Mouse (Mus musculus) right cerebral cortex, adult 18-20 months (tissue): Measurements from ENCODE around the gene Ctns.

Source experiments
- DNase-seq: peaks from one replicate; pipeline ENCODE4 v3.0.0; 2022; ENCODE audit warnings: mixed read lengths

The Ctns gene

DNA sequence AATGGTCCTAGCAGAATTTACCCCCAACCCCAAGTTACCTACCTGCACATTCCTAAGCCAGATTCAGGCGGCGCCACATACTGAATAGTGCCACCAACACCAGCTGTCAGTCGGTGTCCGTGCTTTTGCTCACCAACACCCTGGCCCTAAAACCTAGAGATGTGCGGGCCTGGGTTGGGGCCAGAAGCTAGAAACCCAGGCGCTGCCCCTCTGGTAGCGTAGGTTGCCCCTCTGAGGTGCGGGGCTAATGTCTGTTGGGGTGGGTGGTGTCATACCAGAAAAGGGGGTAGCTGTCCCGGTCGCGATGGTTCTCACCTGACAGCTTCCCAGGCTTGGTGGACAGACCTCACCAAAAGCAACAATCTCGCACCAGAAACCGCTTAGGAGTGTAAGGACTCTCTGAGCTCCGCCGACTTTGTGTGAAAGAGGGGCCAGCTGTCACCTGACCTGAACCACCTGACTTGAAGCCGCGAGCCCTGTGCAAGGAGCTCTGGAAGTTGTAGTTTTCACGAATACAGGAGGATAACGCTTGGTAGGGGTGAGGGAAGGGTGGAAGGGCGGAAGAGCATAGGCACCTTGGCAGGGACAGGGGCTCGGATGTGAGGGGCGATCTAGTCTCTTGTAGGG is at the start of gene Ctns:
Ctns (minus strand) TSS at position 440 of the 627 bp plus-strand sequence.
- DNase-seq = peak; percentile 91

DNA sequence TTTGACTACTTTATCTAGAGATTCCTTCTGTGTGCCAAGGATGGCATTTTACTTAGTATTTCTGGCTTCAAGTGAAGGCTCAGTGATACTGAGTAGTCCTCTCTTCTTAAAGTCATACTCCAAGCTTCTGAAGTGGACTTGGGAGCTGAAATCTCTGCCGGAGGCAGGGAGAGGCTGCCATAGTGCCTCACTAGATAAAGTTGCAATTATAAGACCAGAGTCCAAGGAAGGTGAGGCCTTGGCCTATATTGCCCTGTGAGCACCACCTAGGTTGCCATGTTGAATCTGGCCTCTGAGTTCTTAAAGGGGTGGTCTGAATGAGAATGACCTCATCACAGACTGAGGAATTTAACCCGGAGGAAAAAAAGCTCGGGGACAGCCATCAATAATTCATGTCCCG is 43.9 kb upstream of the Ctns start:
- DNase-seq = no peak

DNA sequence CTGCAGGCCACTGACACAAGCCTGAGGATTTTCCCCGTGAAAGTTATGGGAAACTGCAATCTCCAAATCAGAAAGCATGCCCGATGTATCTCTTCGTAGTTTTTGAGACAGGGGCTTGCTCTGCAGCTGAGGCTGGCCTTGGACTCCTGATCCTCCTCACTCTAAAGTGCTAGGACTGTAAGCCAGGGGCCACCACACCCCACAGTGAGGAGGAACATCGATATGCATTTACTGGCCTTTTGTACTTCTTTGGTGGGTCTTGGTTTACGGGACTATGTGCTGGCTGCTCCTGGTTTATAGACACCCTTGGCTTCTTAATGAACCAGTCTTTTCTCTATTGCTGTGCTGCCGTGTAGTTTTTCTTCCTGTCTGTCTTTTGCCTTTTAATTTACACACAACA is 43.4 kb upstream of the Ctns start:
- no peak for DNase-seq

DNA sequence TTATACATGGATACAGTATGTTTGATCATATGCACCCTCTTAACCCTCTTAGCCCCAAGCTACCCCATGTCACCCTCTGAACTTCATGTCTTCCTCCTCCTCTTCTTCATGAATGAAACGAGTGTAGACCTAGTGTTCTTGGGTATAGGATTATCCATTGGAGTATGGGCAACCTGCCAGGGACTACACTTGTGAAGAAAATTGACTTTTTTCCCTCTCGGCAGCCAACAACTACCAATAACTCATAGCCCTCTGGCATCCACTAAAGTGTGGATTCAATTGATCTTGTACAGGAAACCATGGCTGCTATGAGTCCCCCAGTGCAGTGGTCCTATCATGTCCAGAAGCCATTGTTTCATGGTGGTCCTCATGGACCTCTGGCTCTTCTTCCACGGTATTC is 37.9 kb upstream of the Ctns start:
- no peak for DNase-seq

DNA sequence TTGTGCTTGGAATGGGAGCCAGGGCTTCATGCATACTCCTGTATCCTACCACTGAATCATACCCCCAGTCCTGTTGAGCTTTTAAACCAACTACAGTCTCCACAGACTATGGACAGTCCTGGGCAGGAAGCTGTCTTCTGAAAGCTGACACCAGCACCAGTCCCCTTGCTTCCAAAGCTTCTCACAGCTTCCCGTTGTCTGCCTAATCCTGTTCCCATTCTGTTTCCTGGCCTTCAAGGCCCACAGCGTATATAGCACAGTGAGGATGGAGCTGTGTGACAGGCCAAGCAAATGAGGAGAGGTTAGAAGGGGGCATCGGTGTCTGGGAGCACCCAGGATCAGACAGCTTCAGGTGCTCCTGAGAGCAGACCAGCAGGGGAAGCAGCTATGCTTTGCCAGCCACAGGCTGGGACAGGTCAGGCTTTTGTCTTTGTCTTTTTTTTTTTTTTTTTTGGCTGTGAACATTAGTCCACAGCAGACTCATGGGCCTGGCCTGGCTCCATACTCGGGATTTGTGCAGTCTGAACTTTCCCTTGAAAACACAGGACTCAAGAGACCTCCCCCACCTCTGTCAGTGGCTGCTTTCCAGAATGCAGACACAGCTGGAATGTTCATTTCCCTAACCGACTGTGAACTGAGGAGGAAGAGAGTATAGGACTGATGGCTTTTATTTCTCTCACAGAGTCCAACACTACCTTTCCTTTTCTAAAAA is 37.3 kb upstream of the Ctns start:
- DNase-seq = no peak

DNA sequence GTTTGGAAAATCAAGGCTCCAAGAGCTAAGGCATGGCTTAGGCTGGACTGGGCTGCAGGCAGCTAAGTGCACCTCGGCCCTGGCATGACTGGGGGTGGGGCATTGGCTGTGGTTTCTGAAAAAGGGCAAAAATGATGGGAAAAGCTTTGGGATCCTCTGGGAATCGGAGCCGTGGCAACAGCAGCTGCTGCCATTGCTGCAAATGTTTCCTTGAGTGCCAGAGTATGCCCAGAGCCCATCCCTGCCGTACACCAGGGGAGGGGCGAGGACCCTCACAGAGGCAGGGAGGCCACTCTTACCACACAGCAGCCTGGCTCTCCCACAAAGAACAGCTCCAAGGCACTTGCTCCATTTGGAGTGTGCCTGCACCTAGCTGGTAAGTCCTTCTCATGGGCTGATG is 35.1 kb upstream of the Ctns start, which contains the start of gene Trpv1:
Trpv1 (plus strand) TSS at position 301 of the 400 bp plus-strand sequence.
- DNase-seq = no peak

DNA sequence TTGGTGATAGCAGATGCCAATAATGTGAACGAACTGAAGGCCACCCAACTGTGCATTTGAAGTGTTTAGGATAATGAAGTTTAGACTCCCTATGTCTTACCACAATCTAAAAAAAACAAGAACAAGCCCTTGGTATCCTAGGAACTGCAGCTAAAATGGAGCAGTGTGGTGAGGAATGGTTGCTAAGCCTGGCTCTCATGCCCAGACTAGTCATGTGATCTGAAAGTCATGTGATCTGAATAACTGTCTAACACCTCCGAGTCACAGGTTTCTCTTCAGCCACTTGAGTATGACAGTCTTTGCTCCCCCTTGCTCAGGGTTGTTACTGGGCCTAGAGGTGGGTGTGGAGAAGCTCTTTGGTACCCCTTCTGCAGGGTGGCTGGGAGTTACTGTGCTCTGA is 33.7 kb upstream of the Ctns start:
- no peak for DNase-seq

DNA sequence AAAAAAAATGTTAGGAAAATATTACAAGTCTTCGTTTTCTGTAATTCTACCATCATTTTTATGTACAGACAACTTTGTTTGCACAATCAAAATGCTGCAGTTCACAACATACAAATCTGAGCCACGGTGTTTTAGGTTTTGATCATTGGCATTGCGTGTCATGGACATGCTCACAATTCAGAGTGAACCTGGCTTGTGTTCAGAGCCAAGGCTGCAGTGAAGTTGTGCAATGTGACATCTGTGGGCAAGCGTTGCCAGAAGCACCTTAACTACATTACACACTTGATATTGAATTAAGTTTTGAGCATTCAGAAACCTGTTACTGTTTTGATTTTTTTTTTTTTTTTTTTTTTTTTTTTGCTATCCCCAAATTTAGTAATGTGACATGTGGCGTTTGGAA is 31.2 kb upstream of the Ctns start:
- no peak for DNase-seq

DNA sequence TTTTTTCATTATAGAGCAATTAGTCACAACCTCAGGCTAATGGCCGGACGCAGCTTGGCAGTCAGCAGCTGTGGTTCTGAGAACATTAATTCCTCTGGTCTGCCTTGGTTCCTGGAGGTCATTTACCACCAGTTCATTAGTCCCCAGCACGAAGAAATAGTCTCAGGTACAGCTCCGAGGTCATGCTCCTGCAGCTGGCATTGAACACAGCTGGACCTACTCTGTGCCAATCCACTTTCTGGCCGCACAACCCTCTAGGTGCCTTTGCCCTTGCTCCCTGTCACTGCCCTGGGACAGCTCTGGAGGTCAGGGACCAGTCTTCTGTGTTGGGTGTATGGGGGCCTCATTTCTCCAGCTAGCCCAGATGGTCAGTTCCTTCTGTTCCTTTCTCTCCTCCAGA is 30.0 kb upstream of the Ctns start:
- DNase-seq = no peak

DNA sequence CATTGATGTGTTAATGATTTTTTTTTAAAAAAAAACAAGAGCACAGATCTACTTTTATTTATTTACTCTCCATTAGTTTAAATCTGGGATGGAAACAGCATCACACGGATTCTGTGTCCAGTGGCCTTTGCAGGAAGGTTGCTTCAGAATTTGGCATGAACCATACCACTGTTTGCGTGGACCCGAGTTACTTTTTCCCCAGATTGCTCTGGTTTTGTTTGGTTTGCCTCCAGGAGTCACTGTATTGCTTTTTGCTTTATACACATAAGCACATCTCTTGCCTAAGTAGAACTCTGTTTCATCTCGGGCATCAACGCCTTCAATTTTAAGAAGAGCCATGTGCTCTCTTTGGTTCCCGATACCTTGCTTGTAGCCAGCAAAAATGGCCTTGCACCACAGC is 27.0 kb upstream of the Ctns start:
- no peak for DNase-seq

DNA sequence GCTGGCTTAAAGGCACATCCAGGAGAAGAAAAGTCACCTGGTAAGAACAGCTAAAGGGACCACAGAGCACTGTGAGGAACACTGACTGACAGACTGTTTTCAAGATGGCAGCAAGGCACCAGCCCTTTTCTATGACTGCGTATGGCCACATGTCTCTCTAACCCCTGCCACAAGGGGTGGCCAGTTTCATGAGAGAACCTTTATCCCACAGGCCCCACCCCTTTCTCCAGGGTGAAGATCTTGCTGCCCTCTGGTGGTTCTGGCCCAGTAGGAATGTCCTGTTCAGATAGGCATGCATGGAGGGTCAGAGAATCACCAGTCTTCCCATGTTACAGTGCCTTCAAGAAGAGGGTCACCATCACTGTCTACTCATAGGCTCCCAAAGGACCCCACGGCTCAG is 25.1 kb upstream of the Ctns start:
- no peak for DNase-seq

DNA sequence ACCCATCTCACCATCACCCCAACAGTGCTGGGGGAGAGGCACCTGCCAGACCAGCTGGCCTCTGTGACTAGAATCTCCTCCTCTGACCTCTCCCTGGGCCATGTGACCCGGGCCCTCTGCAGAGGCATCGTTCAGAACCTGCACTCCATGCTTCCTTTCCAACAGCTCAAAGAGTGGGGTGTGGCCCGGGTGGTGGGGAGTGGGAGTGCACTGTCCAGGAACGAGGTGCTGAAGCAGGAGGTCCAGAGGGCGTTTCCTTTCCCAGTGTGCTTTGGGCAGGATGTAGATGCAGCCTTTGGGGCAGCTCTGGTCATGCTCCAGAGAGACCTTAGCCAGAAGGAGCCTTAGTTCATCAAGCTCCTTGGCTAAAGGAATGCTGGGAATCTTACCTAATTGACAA is 24.0 kb upstream of the Ctns start:
- no peak for DNase-seq

DNA sequence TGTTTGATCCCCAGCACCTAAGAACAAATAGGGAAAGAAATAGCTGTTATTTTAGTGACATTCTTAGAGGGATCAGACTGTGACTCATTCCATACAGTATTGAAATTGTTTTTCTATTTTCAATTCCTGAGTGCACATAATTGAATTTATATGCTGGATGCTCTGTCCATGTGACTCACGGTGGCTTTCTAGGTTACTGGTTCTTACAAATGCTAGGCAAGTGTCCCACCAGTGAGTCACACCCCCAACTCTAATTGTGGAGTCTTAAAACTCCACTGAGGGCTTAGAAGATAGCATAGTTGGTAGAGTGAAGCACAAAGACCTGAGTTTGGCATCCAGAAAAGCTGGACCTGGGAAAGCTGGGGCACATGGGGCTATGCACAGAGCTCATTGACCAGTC is 21.8 kb upstream of the Ctns start:
- no peak for DNase-seq

DNA sequence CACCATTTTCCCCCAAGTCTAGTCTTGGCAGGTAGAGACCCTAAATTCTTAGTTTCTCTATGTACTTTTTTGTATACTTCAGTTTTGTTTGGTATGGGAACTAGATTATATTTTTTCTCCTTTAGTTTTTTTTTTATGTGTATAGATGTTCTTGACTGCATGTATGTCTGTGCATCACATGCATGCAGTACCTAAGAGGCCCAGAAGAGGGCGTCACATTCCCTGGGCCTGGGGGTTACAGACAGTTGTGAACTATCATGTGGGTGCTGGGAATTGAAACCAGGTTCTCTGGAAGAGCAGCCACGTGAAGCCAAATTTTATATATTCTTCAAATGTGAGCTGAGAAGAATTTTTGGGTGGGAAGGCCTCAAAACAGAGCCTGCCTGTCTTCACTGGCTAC is 20.8 kb upstream of the Ctns start:
- DNase-seq = no peak

DNA sequence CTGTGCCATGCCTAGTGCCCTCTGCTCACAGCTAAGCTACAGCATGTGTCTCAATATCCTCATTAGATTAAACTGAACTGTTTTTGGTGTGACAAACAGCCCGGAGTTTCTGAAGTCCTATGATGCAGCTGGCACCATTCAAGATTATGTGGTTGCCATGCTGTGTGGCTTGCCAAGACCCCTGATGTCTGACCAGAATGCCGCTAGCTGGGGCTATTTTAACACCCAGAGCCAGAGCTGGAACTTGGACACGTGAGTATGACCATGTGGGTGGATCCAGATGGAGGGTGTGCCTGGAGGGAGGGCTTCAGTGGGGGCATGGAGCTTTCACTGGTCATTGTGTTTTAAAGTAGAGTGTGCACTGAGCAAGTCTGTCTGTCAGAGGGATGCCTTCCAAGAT is 15.1 kb upstream of the Ctns start:
- no peak for DNase-seq

DNA sequence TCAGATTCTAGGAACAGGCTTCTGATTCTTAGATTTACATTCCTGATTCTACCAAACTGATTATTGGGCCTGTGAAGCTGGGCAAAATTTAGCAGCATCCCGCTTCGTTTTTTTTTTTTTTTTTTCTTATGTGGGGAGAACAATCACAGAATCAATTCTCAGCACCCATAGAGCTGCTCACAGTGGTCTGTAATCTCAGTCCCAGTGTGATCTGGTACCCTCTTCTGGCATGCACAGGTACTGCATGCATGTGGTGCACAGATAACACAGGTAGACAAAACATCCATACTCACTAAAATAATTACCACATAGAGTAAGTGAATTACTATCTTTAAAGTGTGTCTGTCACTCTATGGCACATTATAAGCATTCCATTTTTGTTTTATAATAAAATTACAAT is 8.8 kb upstream of the Ctns start:
- DNase-seq = no peak

DNA sequence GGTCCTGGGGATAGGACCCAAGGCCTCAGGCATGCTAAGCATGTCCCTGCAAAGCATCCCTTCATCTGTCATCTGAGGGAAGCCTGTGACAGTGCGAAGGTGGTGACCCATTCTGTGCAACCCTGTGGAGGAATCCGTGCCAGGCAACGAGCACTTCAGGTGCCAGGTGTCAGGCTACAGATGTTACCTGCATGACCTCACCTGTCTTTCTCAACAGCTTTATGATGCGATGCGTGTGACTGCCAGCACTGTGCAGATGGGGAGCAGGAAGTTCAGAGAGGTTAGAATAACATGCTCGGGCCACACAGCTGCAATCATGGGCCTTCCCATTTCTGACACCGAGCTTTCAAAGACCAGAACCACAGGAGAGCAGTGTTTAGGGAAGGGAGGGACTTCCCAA is 6.4 kb upstream of the Ctns start:
- no peak for DNase-seq

DNA sequence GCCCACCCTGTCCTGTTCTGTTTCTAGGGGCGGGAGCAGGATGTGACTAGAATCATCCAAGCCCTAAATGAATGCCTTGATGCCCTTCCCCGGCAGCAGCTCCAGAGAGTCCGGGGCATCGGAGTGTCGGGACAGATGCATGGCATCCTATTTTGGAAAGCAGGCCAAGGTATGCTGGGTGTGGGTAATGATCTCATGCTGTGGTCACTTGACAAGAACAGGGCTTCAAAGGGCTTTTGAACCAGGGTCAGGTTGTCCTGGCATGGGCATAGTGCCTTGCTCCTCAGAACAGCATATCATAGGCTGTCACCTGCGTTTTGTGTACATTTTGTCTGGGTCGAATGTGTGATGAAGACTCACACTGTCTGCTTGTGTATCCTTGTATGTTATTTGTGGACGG is 5.1 kb upstream of the Ctns start:
- no peak for DNase-seq

DNA sequence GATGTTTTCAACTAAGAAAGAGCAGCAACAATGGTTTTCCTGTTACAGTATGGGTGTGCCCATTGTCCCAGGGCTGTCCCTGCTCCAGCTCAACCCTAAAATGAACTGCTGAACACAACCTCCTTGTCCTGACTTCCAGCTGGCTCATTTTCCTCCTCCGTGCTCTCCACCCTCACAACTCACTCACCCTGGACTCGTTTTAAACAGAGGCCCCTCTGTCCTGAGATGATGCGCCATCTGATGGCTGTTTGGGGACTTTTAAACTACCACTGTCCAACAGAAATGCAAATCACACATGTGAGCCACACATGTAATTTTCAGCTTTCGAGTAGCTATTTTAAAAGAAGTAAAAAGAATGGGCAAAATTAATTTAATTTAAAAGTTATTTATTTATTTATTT is 2.8 kb upstream of the Ctns start:
- DNase-seq = no peak

DNA sequence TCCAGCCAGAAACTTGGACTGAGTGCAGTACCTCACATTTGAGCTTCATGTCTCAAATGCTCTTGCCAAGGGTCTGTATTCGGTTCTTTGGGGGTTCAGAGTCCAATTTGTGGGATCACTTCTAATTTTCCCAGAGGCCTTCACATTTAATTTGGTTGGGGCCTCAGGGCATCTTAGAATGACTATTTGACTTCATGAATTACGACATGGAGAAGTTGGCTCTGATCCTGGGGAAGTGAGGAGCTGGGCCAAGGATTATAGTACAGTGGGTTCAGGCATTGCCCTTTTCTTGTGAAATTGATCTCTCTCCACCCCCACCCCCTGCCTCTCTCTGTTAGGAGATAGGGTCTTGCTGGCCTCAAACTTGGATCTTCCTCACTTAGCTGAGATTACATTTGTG is 2.2 kb upstream of the Ctns start:
- DNase-seq = no peak

DNA sequence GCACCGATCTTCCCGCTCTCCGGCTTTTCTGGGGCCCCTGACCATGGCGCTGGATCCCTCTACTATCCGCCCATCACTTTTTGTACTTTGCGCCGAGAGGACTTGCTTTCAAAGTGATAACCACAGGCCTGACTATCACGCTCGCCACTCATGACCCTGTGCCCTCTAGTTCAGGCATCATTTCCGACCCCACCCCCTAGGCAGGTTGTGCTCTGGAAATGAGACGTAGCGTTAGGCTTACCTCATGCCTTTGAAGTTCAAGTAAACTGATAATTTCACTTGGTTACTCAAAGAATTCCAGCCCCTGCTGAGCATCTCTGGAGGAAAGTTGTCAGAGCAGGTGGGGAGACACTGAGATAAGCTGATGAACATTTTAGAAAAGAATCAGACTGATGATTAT is 1.0 kb upstream of the Ctns start:
- no peak for DNase-seq

DNA sequence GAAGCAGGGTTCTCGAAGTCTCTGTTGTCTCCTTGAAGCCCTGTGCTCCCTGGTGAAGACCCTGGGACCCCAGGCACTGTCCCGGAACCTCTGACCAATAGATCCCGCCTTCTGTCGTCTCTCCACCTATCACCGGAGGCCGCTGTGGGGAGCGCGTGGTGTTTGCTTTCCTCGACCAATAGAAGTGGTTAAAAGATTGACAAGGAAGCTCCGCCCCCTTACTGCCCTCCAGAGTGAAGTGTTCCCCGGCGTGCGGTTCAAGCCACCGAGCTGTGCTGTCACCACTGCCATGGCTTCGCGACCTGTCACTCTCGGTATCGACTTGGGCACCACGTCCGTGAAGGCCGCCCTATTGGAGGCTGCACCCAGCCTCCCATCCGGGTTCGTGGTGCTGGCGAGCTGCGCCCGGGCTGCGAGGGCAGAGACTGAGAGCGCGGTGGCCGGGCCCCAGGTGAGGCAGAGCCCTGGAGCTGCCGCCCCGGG is 429 bp upstream of the Ctns start, which contains the start of gene Shpk:
Shpk (plus strand) TSS at position 231 of the 483 bp plus-strand sequence.
- peak; percentile 96 for DNase-seq

DNA sequence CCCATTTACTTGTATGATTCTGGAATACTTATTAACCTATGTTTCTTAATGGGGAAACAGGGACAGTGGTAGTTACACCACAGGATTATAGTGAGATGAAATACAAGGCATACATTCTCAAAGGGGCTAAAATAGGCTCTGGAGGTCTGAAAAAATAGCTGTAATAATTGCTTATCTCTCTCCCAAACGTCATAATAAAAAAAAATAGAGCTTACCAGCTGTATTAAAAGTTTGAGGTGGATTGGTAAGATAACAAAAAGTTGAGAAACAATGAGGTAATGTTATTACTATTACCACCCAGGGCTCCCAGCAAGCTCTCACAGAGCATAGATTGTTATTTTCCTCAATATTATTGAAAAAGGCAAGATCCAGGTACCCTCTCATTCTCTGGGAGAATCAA is 652 bp downstream of the Ctns start:
- no peak for DNase-seq

DNA sequence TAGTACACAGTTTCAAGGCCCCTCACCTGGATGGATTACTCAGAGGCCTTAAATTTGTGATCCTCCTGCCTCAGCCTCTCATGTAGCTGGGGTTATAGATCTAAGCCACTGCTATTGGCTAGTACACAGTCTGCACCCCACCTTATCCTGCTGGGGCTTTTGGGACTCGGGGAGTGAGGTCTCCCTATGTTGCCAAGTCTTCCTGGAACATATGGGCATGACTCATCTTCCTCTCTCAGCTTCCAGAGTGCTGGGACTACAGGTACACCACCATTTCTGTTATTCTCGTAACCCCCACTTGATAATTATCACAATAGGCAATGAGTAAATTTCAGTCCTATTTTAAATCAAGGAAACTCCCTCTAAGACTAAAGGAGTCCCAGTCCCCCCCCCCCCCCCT is 4.4 kb downstream of the Ctns start:
- DNase-seq = peak; percentile 21

DNA sequence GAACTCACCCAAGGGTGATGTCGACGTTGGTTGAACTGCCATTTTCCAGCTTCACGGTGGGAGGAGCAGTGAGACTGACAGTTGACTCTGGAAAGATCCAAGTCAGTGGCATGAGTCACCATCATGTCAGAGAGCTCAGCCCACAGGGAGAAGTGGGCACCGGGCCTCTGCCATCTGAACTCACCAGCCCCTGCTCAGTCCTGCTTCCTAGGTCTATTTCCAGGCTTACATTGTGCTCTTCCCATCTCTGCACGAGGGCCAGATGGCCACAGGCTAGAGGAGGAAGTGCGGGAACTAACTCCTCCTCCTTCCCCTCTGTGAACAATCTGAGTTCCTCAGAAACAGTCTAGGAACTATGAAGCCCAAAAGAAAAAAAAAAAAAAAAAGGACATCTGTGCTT is 5.8 kb downstream of the Ctns start:
- DNase-seq = peak; percentile 25
